Mouse (Mus musculus) embryonic stem cell, embryonic (primary cell): ENCODE results near the gene Usp43.

ENCODE experiments used
- CTCF ChIA-PET, 4 experiments: fragments of 300-600 bp in 2 of 4; fragments of 350-600 bp in 2 of 4; sonication (Branson Sonifier 250); formaldehyde crosslinking; loops; one replicate each; lab custom pipeline; 2022; ENCODE audit warnings: inconsistent platforms in 2 of 4; lab: Charles Lee
- POLR2A ChIA-PET, 4 experiments: fragments of 300-600 bp in 2 of 4; fragments of 350-600 bp in 2 of 4; sonication (Branson Sonifier 250); formaldehyde crosslinking; loops; one replicate each; lab custom pipeline; 2022; ENCODE audit warnings: antibody characterized with exemption in 4 of 4, inconsistent platforms in 1 of 4; lab: Charles Lee

The Usp43 gene

GRCm38 (mm10) chr11:67921827-67922754 lies at the start of gene Usp43:
Gene Usp43 (minus strand): TSS chr11:67922153.
- CTCF ChIA-PET: interaction anchor here in 2 of 4 experiments (0.6 to 1.7 kb wide), 7 partner anchors 9 to 486 kb away, joined by 3 to 5 read pairs (median 3); no protein-coding TSS in a partner anchor
- POLR2A ChIA-PET: interaction anchor here in 2 of 4 experiments (0.6 to 2.0 kb wide), 10 partner anchors 8 to 769 kb away, joined by 3 to 5 read pairs (median 3); partner anchors contain the start of genes Myh10 (in 1 of the 2) and Pik3r5 (in 1 of the 2)

- CTCF ChIA-PET: interaction anchor here in 1 of 4 experiments (0.7 kb wide), 1 partner anchor 24 kb away, joined by 3 read pairs; no protein-coding TSS in a partner anchor
- POLR2A ChIA-PET: interaction anchor here in 3 of 4 experiments (0.6 to 1.5 kb wide), 4 partner anchors 39 to 452 kb away, joined by 3 to 4 read pairs (median 3); no protein-coding TSS in a partner anchor
Measured at GRCm38 (mm10) chr11:67967831-67968230, 45.9 kb upstream of the Usp43 start.

DNA sequence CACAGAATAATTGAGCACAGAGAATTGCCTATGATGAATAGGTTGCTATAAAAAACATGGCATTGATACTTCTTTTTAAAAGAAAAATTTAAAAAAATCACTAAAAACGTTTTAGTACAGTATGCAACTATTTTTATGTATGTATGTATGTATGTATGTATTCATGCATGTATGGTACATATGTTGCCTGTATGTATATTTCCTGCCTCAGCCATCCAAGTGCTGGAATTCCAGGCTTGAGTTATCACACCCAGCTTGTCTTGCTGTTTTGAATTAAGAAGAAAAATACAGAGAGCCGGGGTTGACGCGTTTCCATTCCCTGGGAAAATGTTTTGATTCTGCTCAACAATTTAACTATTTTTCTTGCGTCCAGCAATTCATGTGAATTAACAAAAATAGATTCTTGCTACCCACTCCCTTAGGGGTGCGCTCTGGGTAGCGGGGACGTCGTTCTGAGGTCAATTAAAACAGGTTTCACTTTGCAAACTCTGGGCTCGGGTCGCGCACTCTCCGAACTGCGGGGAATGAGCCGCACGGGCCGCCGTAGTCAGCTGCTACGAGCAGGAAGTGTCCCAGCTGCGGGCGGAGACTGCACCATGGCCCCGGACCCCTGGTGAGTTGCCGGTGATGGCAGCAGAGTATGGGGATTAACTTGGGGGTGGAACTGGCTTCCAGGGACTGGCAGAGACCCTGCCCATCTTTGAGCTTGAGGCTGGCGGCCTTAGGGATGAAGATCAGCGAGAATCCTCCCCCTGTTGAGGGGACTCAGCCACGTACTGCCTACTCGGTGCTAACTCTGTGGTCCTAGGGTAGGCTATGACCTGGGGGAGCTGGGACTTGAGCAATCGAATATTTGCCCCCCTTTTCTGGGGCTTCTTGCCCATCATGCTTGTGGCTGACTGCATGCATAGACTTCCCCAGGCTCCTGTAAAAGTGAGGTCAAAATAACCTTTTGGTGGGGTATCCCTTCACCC lies 44.2 kb upstream of the Usp43 start, which contains the start of gene Stx8:
Stx8 (plus strand) TSS at position 289 of the 974 bp plus-strand sequence.
- ChIA-PET CTCF (interaction anchor here in 2 of 4 experiments (0.5 to 1.4 kb wide), 6 partner anchors 10 to 519 kb away, joined by 3 to 4 read pairs (median 4); partner anchors contain the start of gene Usp43 (in 1 of the 2)), POLR2A (interaction anchor here in 3 of 4 experiments (0.5 to 1.5 kb wide), 10 partner anchors 10 to 857 kb away, joined by 3 to 10 read pairs (median 4); partner anchors contain the start of gene Usp43 (in 1 of the 3))

DNA sequence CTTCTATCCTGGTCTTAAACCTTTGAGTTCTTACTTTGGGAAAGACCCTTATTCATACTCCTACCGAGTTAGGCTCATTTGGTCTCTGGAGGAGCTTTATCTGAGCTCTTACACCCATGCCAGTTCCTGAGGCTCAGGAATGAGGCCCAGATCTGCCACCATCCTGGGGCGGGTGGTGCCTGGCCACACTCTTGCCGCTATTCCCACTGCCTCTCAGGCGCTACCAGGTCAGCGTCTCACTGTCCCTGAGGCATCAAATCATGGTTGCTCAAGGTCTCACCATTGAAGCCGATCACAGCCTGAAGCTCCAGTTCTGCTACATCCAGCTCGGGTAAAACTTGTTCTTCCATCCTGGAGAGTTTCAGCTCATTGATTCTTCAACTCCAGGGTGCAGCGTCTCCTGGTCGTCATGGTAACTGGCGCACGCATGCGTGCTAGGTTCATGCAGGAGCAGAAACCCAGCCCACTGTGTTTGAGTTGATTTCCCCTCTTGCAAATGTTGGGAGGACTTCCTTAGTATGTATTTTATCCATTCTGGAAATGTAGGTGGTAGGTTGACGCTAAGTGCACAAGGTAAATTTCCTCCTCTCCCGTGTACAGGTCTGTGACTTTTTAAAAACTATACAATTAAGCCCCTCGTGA lies 43.4 kb upstream of the Usp43 start, which contains the start of gene Cfap52:
Cfap52 (minus strand) TSS at position 410 of the 642 bp plus-strand sequence.
- ChIA-PET CTCF (interaction anchor here in 2 of 4 experiments (1.0 to 1.4 kb wide), 2 partner anchors 39 kb away, joined by 3 to 4 read pairs; no protein-coding TSS in a partner anchor), POLR2A (interaction anchor here in 2 of 4 experiments (0.6 to 1.5 kb wide), 5 partner anchors 9 to 916 kb away, joined by 3 to 10 read pairs (median 3); no protein-coding TSS in a partner anchor)

DNA sequence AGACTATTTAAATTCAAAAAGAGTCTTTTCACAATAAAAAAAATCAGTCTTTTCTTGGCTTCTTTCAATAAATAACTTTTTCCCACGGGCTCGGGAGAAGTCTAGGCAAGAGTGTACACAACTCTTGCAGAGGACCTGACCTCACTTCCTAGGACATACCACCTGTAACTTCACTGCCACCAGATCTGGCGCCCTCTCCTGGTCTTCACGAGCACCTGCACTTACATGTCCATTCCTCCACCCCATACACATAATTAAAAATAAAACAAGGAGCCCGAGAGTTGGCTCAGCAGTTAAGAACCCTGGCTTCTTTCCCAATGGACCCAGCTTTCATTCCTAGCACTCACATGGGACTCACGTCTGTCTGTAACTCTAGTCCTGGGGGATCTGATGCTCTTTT lies 42.2 kb upstream of the Usp43 start:
- POLR2A ChIA-PET: no interaction called here
- CTCF ChIA-PET: no interaction called here

- CTCF ChIA-PET: interaction anchor here in 2 of 4 experiments (0.5 to 0.8 kb wide), 2 partner anchors 8 to 108 kb away, joined by 3 read pairs; no protein-coding TSS in a partner anchor
- POLR2A ChIA-PET: interaction anchor here in 1 of 4 experiments (0.6 to 1.2 kb wide), 3 partner anchors 15 to 310 kb away, joined by 3 to 6 read pairs (median 4); no protein-coding TSS in a partner anchor
Measured at GRCm38 (mm10) chr11:67954413-67954812, 32.5 kb upstream of the Usp43 start.

DNA sequence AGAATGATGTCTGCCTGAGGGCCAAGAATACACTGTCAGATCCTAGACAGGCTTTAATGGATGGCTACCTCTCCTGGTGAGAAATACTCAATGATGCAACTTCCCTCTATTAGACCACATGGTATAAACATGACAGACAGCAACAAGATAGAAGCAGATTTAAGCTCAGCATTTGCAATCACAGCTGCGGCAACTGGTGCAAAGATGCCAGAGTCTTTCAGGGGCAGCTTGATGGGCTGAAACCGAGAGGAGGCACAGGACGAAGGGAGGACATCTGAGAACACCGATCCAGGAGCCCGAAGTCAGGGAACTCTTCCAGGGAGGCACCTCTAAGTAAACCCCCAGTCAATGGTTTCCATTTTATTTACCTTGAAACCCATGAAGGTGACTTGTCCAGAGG lies 31.7 kb upstream of the Usp43 start:
- ChIA-PET CTCF (interaction anchor here in 1 of 4 experiments (0.6 kb wide), 1 partner anchor 404 kb away, joined by 4 read pairs; no protein-coding TSS in a partner anchor), POLR2A (interaction anchor here in 1 of 4 experiments (1.2 kb wide), 1 partner anchor 14 kb away, joined by 3 read pairs; no protein-coding TSS in a partner anchor)

GRCm38 (mm10) chr11:67949475-67949874 lies 27.5 kb upstream of the Usp43 start:
- CTCF ChIA-PET: no interaction called here
- POLR2A ChIA-PET: no interaction called here

- ChIA-PET CTCF (no interaction called here), POLR2A (no interaction called here)
Measured at GRCm38 (mm10) chr11:67948229-67948628, 26.3 kb upstream of the Usp43 start.

DNA sequence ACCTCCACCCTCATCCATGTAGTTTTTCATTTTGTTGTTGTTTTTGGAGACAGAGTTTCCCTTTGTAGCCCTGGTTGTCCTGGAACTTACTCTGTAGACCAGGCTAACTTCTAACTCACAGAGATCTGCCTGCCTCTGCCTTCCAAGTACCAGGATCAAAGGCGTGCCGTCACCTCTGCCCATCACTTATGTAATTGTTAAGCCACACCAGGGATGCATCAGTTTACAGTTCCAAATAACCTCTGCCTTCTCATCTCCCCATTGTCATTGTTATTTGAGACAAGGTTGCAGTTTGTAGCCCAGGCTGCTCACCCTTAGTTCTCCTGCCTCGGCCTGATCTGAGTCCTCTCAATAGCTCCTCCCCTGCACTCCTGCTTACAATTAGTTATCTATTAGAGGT lies 10.2 kb upstream of the Usp43 start:
- POLR2A ChIA-PET: interaction anchor here in 1 of 4 experiments (1.2 kb wide), 1 partner anchor 10 kb away, joined by 3 read pairs; no protein-coding TSS in a partner anchor
- CTCF ChIA-PET: interaction anchor here in 1 of 4 experiments (0.6 to 1.1 kb wide), 3 partner anchors 10 to 486 kb away, joined by 3 to 4 read pairs (median 4); partner anchors contain the start of gene Usp43

- CTCF ChIA-PET: interaction anchor here in 3 of 4 experiments (0.6 to 1.8 kb wide), 4 partner anchors 41 to 853 kb away, joined by 3 to 4 read pairs (median 3); no protein-coding TSS in a partner anchor
- POLR2A ChIA-PET: interaction anchor here in 2 of 4 experiments (0.6 to 2.0 kb wide), 5 partner anchors 9 to 99 kb away, joined by 3 to 7 read pairs (median 3); no protein-coding TSS in a partner anchor
Measured at GRCm38 (mm10) chr11:67926348-67927055, 4.5 kb upstream of the Usp43 start.

DNA sequence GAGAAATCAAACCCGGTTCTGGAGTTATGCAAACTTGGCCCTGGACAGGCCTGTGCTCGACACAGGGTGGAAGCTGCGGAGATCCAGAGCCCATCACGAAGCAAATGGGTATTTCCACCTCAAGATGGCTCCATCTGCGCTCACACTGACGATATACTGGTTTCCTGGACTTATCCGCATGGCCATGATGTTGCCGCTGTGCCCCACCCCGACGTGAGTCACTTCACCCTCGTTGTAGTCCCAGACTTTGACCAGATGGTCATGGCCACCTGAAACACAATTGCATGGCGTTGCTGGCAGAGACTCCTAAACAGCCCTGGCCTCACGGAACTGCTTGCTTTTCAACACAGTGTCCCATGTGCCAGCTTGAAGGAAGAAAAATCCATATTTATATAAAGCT lies 3.0 kb upstream of the Usp43 start:
- ChIA-PET CTCF (interaction anchor here in 1 of 4 experiments (0.6 kb wide), 1 partner anchor 1953 kb away, joined by 3 read pairs; no protein-coding TSS in a partner anchor), POLR2A (interaction anchor here in 1 of 4 experiments (0.7 kb wide), 1 partner anchor 354 kb away, joined by 3 read pairs; no protein-coding TSS in a partner anchor)

DNA sequence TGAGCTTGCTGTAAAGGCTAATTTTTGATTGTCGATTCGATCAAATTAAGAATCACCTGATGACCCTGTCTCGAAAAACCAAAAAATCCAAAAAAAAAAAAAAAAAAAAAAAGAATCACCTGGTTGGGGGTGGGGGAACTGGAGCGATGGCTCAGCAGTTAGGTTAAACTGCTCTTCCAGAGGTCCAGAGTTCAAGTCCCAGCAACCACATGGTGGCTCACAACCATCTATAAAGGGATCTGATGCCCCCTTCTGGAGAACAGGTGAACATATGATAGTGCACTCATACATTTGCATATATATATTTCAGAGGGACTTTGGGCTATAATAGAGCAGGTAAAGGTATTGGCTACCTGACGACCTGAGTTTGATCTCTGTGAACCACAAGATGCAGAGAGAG lies 1.8 kb upstream of the Usp43 start:
- ChIA-PET POLR2A (interaction anchor here in 1 of 4 experiments (0.6 to 0.7 kb wide), 3 partner anchors 127 to 906 kb away, joined by 3 to 4 read pairs (median 4); no protein-coding TSS in a partner anchor), CTCF (interaction anchor here in 3 of 4 experiments (0.6 to 1.6 kb wide), 8 partner anchors 16 to 797 kb away, joined by 3 to 14 read pairs (median 7); no protein-coding TSS in a partner anchor)

GRCm38 (mm10) chr11:67922755-67923125 lies 787 bp upstream of the Usp43 start:
- POLR2A ChIA-PET: interaction anchor here in 2 of 4 experiments (0.6 to 2.0 kb wide), 9 partner anchors 9 to 769 kb away, joined by 3 to 4 read pairs (median 3); partner anchors contain the start of genes Myh10 (in 1 of the 2) and Pik3r5 (in 1 of the 2)
- CTCF ChIA-PET: interaction anchor here in 2 of 4 experiments (0.6 to 1.7 kb wide), 4 partner anchors 8 to 70 kb away, joined by 3 to 5 read pairs (median 3); no protein-coding TSS in a partner anchor

DNA sequence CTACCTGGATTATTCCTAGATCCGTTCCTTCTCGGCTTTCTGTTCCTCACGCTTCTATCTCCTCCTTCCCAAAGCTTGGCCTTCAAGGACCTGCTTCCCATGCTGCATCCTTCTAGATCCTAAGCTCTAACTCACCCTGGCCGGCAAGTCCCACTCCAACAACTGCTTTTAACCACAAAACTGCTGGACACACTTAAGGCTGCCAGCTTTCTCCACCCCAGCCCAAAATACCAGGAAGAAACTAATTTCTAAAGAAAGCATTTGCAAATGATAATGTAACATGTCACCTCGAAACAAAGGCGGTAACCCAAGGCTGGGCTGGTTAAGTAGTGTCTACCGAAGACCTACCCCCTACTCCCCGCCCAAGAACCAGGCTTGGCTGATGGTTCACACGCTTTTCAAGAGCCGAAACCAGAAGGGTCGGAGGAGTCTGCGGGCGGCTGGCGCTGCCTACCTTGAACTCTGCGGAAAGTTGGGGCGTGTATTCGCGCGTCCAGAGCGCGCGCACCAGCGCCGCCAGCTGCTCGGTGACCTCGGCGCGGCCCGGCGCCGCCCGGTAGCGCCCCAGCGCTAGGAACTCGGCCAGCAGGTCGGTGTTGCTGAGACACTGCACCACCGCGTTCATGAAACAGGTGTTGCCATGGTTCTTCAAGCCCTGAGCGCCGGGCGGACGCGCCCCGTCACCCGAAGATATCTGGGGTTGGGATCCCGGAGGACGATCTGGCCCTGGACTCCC lies 694 bp downstream of the Usp43 start:
- CTCF ChIA-PET: interaction anchor here in 1 of 4 experiments (0.7 to 1.7 kb wide), 6 partner anchors 10 to 487 kb away, joined by 3 to 5 read pairs (median 3); no protein-coding TSS in a partner anchor
- POLR2A ChIA-PET: interaction anchor here in 2 of 4 experiments (1.2 to 2.0 kb wide), 3 partner anchors 8 to 107 kb away, joined by 3 to 5 read pairs (median 4); no protein-coding TSS in a partner anchor
